Mouse (Mus musculus): Measurements from ENCODE around the gene Sf3a2.

GRCm38 (mm10) chr10:80838346-80838912 lies 40.4 kb downstream of the Sf3a2 start:
- TF ChIP-seq CTCF (IDR thresholded peaks at IDR 0.05; ENCODE audit: control insufficient read depth, insufficient read depth, low read length) = no peak
- TF ChIP-seq POLR2A (IDR thresholded peaks at IDR 0.05; ENCODE audit: borderline replicate concordance, control insufficient read depth, low read depth, low read length) = no peak

Data from bone marrow, adult 2 months (tissue).